Comparison of ENCODE assay signal across 17 mouse cellular contexts in genomic region chr15:61920041-61920440, GRCm38 (mm10).
"Had no signal": no experiment of that assay in that cellular context is flagged by ENCODE, and none has a peak within 500 bp of the region (broad histone marks: within the 10 kb centered on the region; RNA-seq: fewer than 3 reads in every experiment).

No protein-coding gene starts in this region.

- H3K27ac ChIP-seq: lung, embryonic 15.5 days; macrophage; midbrain, embryonic 13.5 days; neural tube, embryonic 12.5 days; stomach, embryonic 15.5 days; stomach, postnatal 0 days had no signal

- H3K9me3 ChIP-seq: lung, embryonic 15.5 days; midbrain, embryonic 13.5 days; neural tube, embryonic 12.5 days; stomach, embryonic 15.5 days had no signal

- H3K4me1 ChIP-seq: lung, embryonic 15.5 days; megakaryocyte, embryonic 14.5 days; midbrain, embryonic 13.5 days; neural tube, embryonic 12.5 days; stomach, embryonic 15.5 days had no signal

- H3K4me3 ChIP-seq: lung, embryonic 15.5 days; megakaryocyte, embryonic 14.5 days; midbrain, embryonic 13.5 days; neural tube, embryonic 12.5 days; stomach, embryonic 15.5 days had no signal

- H3K27me3 ChIP-seq: lung, embryonic 15.5 days; megakaryocyte, embryonic 14.5 days; midbrain, embryonic 13.5 days; neural tube, embryonic 12.5 days; stomach, embryonic 15.5 days had no signal

- ATAC-seq: lung, postnatal 0 days; midbrain, embryonic 13.5 days; midbrain, embryonic 16.5 days had no signal

- H3K9ac ChIP-seq: lung, embryonic 15.5 days; midbrain, embryonic 13.5 days; neural tube, embryonic 12.5 days; stomach, embryonic 15.5 days had no signal

- H3K4me2 ChIP-seq: lung, embryonic 15.5 days; midbrain, embryonic 11.5 days; midbrain, embryonic 13.5 days; neural tube, embryonic 12.5 days; stomach, embryonic 15.5 days had no signal

- H3K36me3 ChIP-seq: lung, embryonic 15.5 days; midbrain, embryonic 13.5 days; neural tube, embryonic 12.5 days; stomach, embryonic 15.5 days had no signal

- DNase-seq: lung, adult 2 months; lung, postnatal 14 days; lung, postnatal 36 days; right cerebral cortex, postnatal 14 days; thymus, adult 2 months; thymus, postnatal 25 days; thymus, postnatal 4 days had no signal
